ENCODE assay signal across 7 mouse cellular contexts in genomic region chr2:45112891-45113683, GRCm38 (mm10). TPM values are rescaled to one million over a fixed set of nuclear protein-coding genes. Genes with fewer than 3 reads are reported as not detected.
DNase-seq lines count a peak whose midpoint lies in the region; ATAC-seq and TF ChIP-seq lines count a peak whose summit lies in the region.

No protein-coding gene starts in this region.

- H3K27me3 ChIP-seq in MEL (ENCODE audit: control insufficient read depth in 1 of 2, insufficient read depth in 2 of 2, low read length in 2 of 2), result no peaks in the 10 kb centered on the region
- H3K27me3 ChIP-seq in hindbrain, embryonic 15.5 days, result 0 out of 2 replicates have a peak, but pooled peaks cover 2% of the 10 kb centered on the region
- peaks cover 46% of the 10 kb centered on the region for H3K27me3 ChIP-seq in limb, embryonic 14.5 days (ENCODE audit: control insufficient read depth, insufficient read depth, low read length)
- no peaks in the 10 kb centered on the region for H3K27me3 ChIP-seq in midbrain, embryonic 12.5 days
- no peaks in the 10 kb centered on the region for H3K27me3 ChIP-seq in stomach, postnatal 0 days (ENCODE audit: control insufficient read depth, insufficient read depth, low read length)

- peak overlapping the region; percentile 99 for H3K9ac ChIP-seq in MEL (ENCODE audit: control insufficient read depth, low read depth, low read length, poor library complexity, severe bottlenecking)
- H3K9ac ChIP-seq in hindbrain, embryonic 15.5 days, result peak overlapping the region; percentile 49
- H3K9ac ChIP-seq in limb, embryonic 14.5 days (ENCODE audit: low read depth, low read length, severe bottlenecking), result peak overlapping the region; percentile 96
- H3K9ac ChIP-seq in midbrain, embryonic 12.5 days (replicated peaks), result peak overlapping the region; percentile 100
- peak overlapping the region; percentile 57 for H3K9ac ChIP-seq in stomach, postnatal 0 days (ENCODE audit: low read length)

- peak in 2 of 3 experiments; percentile 29 to 51; a peak in 4 of 6 replicates for TF ChIP-seq CTCF in MEL (IDR thresholded peaks at IDR 0.05 in 2 of 3, conservative IDR thresholded peaks at IDR 0.05 in 1 of 3; ENCODE audit: control insufficient read depth in 1 of 3, insufficient read depth in 1 of 3, low read depth in 2 of 3, low read length in 3 of 3, poor library complexity in 1 of 3, severe bottlenecking in 1 of 3)
- peak; percentile 67 for TF ChIP-seq CTCF in stomach, postnatal 0 days (IDR thresholded peaks at IDR 0.05; ENCODE audit: low read depth)

- H3K27ac ChIP-seq in MEL (ENCODE audit: control insufficient read depth, low read depth, low read length), result peak overlapping the region; percentile 85
- peak overlapping the region; percentile 93 for H3K27ac ChIP-seq in hindbrain, embryonic 15.5 days (replicated peaks)
- H3K27ac ChIP-seq in limb, embryonic 14.5 days (replicated peaks; ENCODE audit: low read depth, low read length), result peak overlapping the region; percentile 70
- peak overlapping the region; percentile 99 for H3K27ac ChIP-seq in midbrain, embryonic 12.5 days (replicated peaks)
- peak overlapping the region; percentile 87 for H3K27ac ChIP-seq in stomach, postnatal 0 days (replicated peaks)

- H3K4me1 ChIP-seq in MEL (ENCODE audit: control insufficient read depth in 1 of 2, insufficient read depth in 2 of 2, low read length in 2 of 2), result peaks cover 2 to 8% of the 10 kb centered on the region in 2 experiments; a peak in 3 of 4 replicates
- peaks cover 41% of the 10 kb centered on the region for H3K4me1 ChIP-seq in hindbrain, embryonic 15.5 days (replicated peaks)
- 0 out of 2 replicates have a peak, but pooled peaks cover 4% of the 10 kb centered on the region for H3K4me1 ChIP-seq in limb, embryonic 14.5 days (ENCODE audit: control insufficient read depth, insufficient read depth, low read length)
- H3K4me1 ChIP-seq in midbrain, embryonic 12.5 days, result peaks cover 29% of the 10 kb centered on the region
- H3K4me1 ChIP-seq in stomach, postnatal 0 days (replicated peaks; ENCODE audit: control insufficient read depth, insufficient read depth), result no peaks in the 10 kb centered on the region; the same call in 1 of the 2 replicates

- peak in 1 of 2 experiments; percentile 55; a peak in 1 of 4 replicates for TF ChIP-seq POLR2A in MEL (IDR thresholded peaks at IDR 0.05; ENCODE audit: control insufficient read depth in 1 of 2, insufficient read depth in 1 of 2, low read depth in 1 of 2, low read length in 2 of 2, poor library complexity in 1 of 2)
- no peak for TF ChIP-seq POLR2A in limb, embryonic 14.5 days (IDR thresholded peaks at IDR 0.05; ENCODE audit: borderline replicate concordance, extremely low read depth, insufficient read depth, insufficient read length)

- peak overlapping the region; percentile 98 for H3K4me3 ChIP-seq in MEL (ENCODE audit: control insufficient read depth in 1 of 2, insufficient read depth in 1 of 2, low read depth in 2 of 2, low read length in 2 of 2)
- H3K4me3 ChIP-seq in hindbrain, embryonic 15.5 days, result peak overlapping the region; percentile 80
- H3K4me3 ChIP-seq in limb, embryonic 14.5 days (replicated peaks; ENCODE audit: low read length), result peak overlapping the region; percentile 72
- peak overlapping the region; percentile 99 for H3K4me3 ChIP-seq in midbrain, embryonic 12.5 days
- peak overlapping the region; percentile 69 for H3K4me3 ChIP-seq in stomach, postnatal 0 days (ENCODE audit: low read depth, low read length)

- WGBS in hindbrain, embryonic 15.5 days, result under 1% methylated on average over 24 of the region's 25 CpGs
- WGBS in limb, embryonic 14.5 days, result under 1% methylated on average over 23 of the region's 25 CpGs
- under 1% methylated on average over 23 of the region's 25 CpGs for WGBS in midbrain, embryonic 12.5 days
- 3% methylated on average over 23 of the region's 25 CpGs for WGBS in stomach, postnatal 0 days

- 0 out of 4 replicates have a peak, but pooled peaks of 1 of the 2 experiments have one; percentile 27 for TF ChIP-seq EP300 in MEL (IDR thresholded peaks at IDR 0.05; ENCODE audit: low read depth in 1 of 2, low read length in 2 of 2)
- TF ChIP-seq EP300 in stomach, postnatal 0 days (optimal IDR thresholded peaks at IDR 0.05), result no peak

- peaks cover 0 to 4% of the 10 kb centered on the region in 2 experiments; a peak in 2 of 4 replicates for H3K36me3 ChIP-seq in MEL (ENCODE audit: control insufficient read depth in 1 of 2, insufficient read depth in 2 of 2, low read length in 2 of 2)
- no peaks in the 10 kb centered on the region for H3K36me3 ChIP-seq in hindbrain, embryonic 15.5 days
- H3K36me3 ChIP-seq in limb, embryonic 14.5 days (ENCODE audit: control insufficient read depth, insufficient read depth, low read length), result no peaks in the 10 kb centered on the region
- H3K36me3 ChIP-seq in midbrain, embryonic 12.5 days, result no peaks in the 10 kb centered on the region
- H3K36me3 ChIP-seq in stomach, postnatal 0 days (ENCODE audit: control insufficient read depth, insufficient read depth, low read length), result no peaks in the 10 kb centered on the region

- peaks cover 40% of the 10 kb centered on the region for H3K79me2 ChIP-seq in MEL (ENCODE audit: control insufficient read depth, insufficient read depth, low read length, poor library complexity)

- no peaks in the 10 kb centered on the region for H3K9me3 ChIP-seq in MEL (replicated peaks; ENCODE audit: insufficient read depth, low read length)
- H3K9me3 ChIP-seq in hindbrain, embryonic 15.5 days, result no peaks in the 10 kb centered on the region
- no peaks in the 10 kb centered on the region for H3K9me3 ChIP-seq in limb, embryonic 14.5 days (ENCODE audit: control insufficient read depth, low read length)
- H3K9me3 ChIP-seq in midbrain, embryonic 12.5 days, result no peaks in the 10 kb centered on the region
- H3K9me3 ChIP-seq in stomach, postnatal 0 days (ENCODE audit: control insufficient read depth, low read length), result no peaks in the 10 kb centered on the region

- H3K4me2 ChIP-seq in hindbrain, embryonic 15.5 days, result peak overlapping the region; percentile 81
- H3K4me2 ChIP-seq in limb, embryonic 14.5 days (replicated peaks; ENCODE audit: low read depth, low read length, severe bottlenecking), result peak overlapping the region; percentile 88
- H3K4me2 ChIP-seq in midbrain, embryonic 12.5 days (replicated peaks), result peak overlapping the region; percentile 73
- H3K4me2 ChIP-seq in stomach, postnatal 0 days (replicated peaks; ENCODE audit: low read depth), result peak overlapping the region; percentile 31

- TF ChIP-seq RAD21 in MEL (IDR thresholded peaks at IDR 0.05; ENCODE audit: low read depth, low read length), result peak; percentile 40

- DNase-seq in MEL (ENCODE audit: low read depth, low spot score), result peak; percentile 82
- DNase-seq in adrenal gland, postnatal 10 days, result peak; percentile 53
- peak; percentile 39 to 49 for DNase-seq in frontal cortex, postnatal 25 days (ENCODE audit: low spot score in 2 of 2)
- DNase-seq in limb, embryonic 14.5 days (ENCODE audit: low spot score), result peak; percentile 88
- DNase-seq in stomach, postnatal 0 days (ENCODE audit: low spot score), result no peak

- peak; percentile 17; the same call in 1 of the 2 replicates for ATAC-seq in hindbrain, embryonic 15.5 days (ENCODE audit: low FRiP score, low read depth)
- ATAC-seq in limb, embryonic 14.5 days (ENCODE audit: low FRiP score, low read depth), result peak; percentile 21; the same call in 1 of the 2 replicates
- ATAC-seq in midbrain, embryonic 12.5 days (ENCODE audit: low FRiP score, low read depth), result no peak
- ATAC-seq in stomach, postnatal 0 days (ENCODE audit: low FRiP score, low TSS enrichment), result no peak

TF ChIP-seq in MEL, 35 proteins besides CTCF, POLR2A, EP300 and RAD21 (continues in another document):
- TF ChIP-seq SMC3 (IDR thresholded peaks at IDR 0.05; ENCODE audit: low read depth, low read length), result no peak; the same call in 1 of the 2 replicates
- TF ChIP-seq USF2 (IDR thresholded peaks at IDR 0.05; ENCODE audit: borderline replicate concordance in 1 of 2, insufficient read depth in 1 of 2, low read depth in 1 of 2, low read length in 2 of 2), result no peak
- peak; percentile 31; the same call in 1 of the 2 replicates for TF ChIP-seq CHD1 (IDR thresholded peaks at IDR 0.05; ENCODE audit: low read depth, low read length)
- no peak for TF ChIP-seq HCFC1 (IDR thresholded peaks at IDR 0.05; ENCODE audit: low read depth, low read length)
- TF ChIP-seq ZC3H11A (IDR thresholded peaks at IDR 0.05; ENCODE audit: low read depth, low read length), result 0 out of 2 replicates have a peak, but pooled peaks have one; percentile 18
- no peak for TF ChIP-seq CHD2 (IDR thresholded peaks at IDR 0.05; ENCODE audit: low read length)
- TF ChIP-seq POLR2AphosphoS5 (IDR thresholded peaks at IDR 0.05; ENCODE audit: borderline replicate concordance, low read depth, low read length), result no peak
- TF ChIP-seq MEF2A (IDR thresholded peaks at IDR 0.05; ENCODE audit: extremely low read depth, insufficient replicate concordance, low read depth, low read length, poor library complexity, severe bottlenecking), result no peak
- peak; percentile 86 for TF ChIP-seq BHLHE40 (IDR thresholded peaks at IDR 0.05; ENCODE audit: borderline replicate concordance, low read depth, low read length)
- 0 out of 2 replicates have a peak, but pooled peaks have one; percentile 29 for TF ChIP-seq ETS1 (IDR thresholded peaks at IDR 0.05; ENCODE audit: low read depth, low read length)
- TF ChIP-seq JUND (IDR thresholded peaks at IDR 0.05; ENCODE audit: low read depth, low read length), result no peak
- TF ChIP-seq RCOR1 (IDR thresholded peaks at IDR 0.05; ENCODE audit: low read depth, low read length), result no peak
- TF ChIP-seq TCF12 (IDR thresholded peaks at IDR 0.05; ENCODE audit: low read depth, low read length), result no peak
- TF ChIP-seq ELF1 (IDR thresholded peaks at IDR 0.05; ENCODE audit: low read depth, low read length), result no peak
- no peak for TF ChIP-seq MAFK (IDR thresholded peaks at IDR 0.05; ENCODE audit: borderline replicate concordance, low read depth, low read length)
- no peak for TF ChIP-seq POLR2AphosphoS2 (IDR thresholded peaks at IDR 0.05; ENCODE audit: low read length)
- peak; percentile 49 for TF ChIP-seq NELFE (IDR thresholded peaks at IDR 0.05; ENCODE audit: low read depth, low read length)

RNA-seq across cellular contexts. Expression of gene Zeb2, which starts 4.1 kb away (rescaled TPM):
- total RNA-seq in MEL (2012; rRNA removed), result 12.9 and 14.8 TPM in 2 replicates
- 10 to 100 TPM in 1 of 2 experiments, not detected in 1; 12.8 TPM for polyA plus RNA-seq in MEL (2012; ENCODE audit: insufficient read depth in 1 of 2, insufficient read length in 2 of 2, low read depth in 1 of 2, low replicate concordance in 2 of 2, missing spikeins in 1 of 2)
- 100 to 1,000 TPM; 129 to 138 TPM for total RNA-seq in adrenal gland, postnatal 10 days (2021)
- polyA plus RNA-seq in hindbrain, embryonic 15.5 days (2015; fragmentation: Nextera tagmentation; extraction: Ambion mirVana), result 37.0 and 38.0 TPM in 2 replicates
- polyA plus RNA-seq in limb, embryonic 14.5 days (2012; rRNA removed), result 25.2 and 27.2 TPM in 2 replicates
- 39.8 and 43.9 TPM in 2 replicates for polyA plus RNA-seq in limb, embryonic 14.5 days (2014; fragmentation: Nextera tagmentation; extraction: Ambion mirVana)
- 66.6 and 68.7 TPM in 2 replicates for polyA plus RNA-seq in midbrain, embryonic 12.5 days (2016; fragmentation: Nextera tagmentation; extraction: Ambion mirVana)
- polyA plus RNA-seq in stomach, postnatal 0 days (2015; fragmentation: Nextera tagmentation; extraction: Ambion mirVana), result 13.5 and 14.4 TPM in 2 replicates

Comparison
In these comparisons a context has a peak if more than half of its experiments do, and no peak if none do; other contexts are left out.
1. H3K9ac ChIP-seq: peak in every context shown above with its lines; median percentile 100 in midbrain, embryonic 12.5 days; 99 in MEL; 96 in limb, embryonic 14.5 days; 57 in stomach, postnatal 0 days; 49 in hindbrain, embryonic 15.5 days.
2. ATAC-seq: peak in hindbrain, embryonic 15.5 days (single experiment) and limb, embryonic 14.5 days (single experiment); none in midbrain, embryonic 12.5 days (single experiment) and stomach, postnatal 0 days (single experiment).
3. H3K4me2 ChIP-seq: peak in every context shown above with its lines; median percentile 88 in limb, embryonic 14.5 days; 81 in hindbrain, embryonic 15.5 days; 73 in midbrain, embryonic 12.5 days; 31 in stomach, postnatal 0 days.
4. Peak in every context shown above with its lines, with median percentiles within 50 percentile points of each other: H3K27ac ChIP-seq and H3K4me3 ChIP-seq.